9 mouse cellular contexts compared by ENCODE assay signal in genomic region chr10:58231779-58232640, GRCm38 (mm10). TPM values are rescaled to one million over a fixed set of nuclear protein-coding genes. Genes with fewer than 3 reads are reported as not detected.
DNase-seq lines count a peak whose midpoint lies in the region; ATAC-seq and TF ChIP-seq lines count a peak whose summit lies in the region.
"Not testable (repeated sequence)": the region's sequence is repeated elsewhere in the genome, so short reads cannot be mapped to it uniquely, and the experiment has no call there.
"Had no signal": no experiment of that assay in that cellular context is flagged by ENCODE, and none has a peak within 500 bp of the region (broad histone marks: within the 10 kb centered on the region; RNA-seq: fewer than 3 reads in every experiment).

No protein-coding gene starts in this region.

- not testable (repeated sequence) for H3K9ac ChIP-seq in liver, postnatal 0 days (replicated peaks); neural tube, embryonic 13.5 days

- H3K4me2 ChIP-seq in liver, postnatal 0 days (ENCODE audit: low read depth, low read length); neural tube, embryonic 13.5 days: not testable (repeated sequence)

- H3K27ac ChIP-seq in liver, postnatal 0 days (ENCODE audit: low read depth); neural tube, embryonic 13.5 days (replicated peaks): not testable (repeated sequence)

- 0 out of 2 replicates have a peak, but pooled peaks have one; percentile 36 for ATAC-seq in G1E (ENCODE audit: extremely low read depth, insufficient number of reproducible peaks, low FRiP score, poor library complexity, severe bottlenecking)
- peak; percentile 33 to 53 for ATAC-seq in hematopoietic stem cell, adult 5-6 weeks (replicated peaks in 1 of 2; ENCODE audit: insufficient read depth in 1 of 2, low FRiP score in 2 of 2, low TSS enrichment in 1 of 2, low read depth in 1 of 2, poor library complexity in 2 of 2, severe bottlenecking in 2 of 2)
- ATAC-seq in liver, postnatal 0 days: peak; percentile 62
- peak; percentile 87 for ATAC-seq in neural tube, embryonic 13.5 days (ENCODE audit: low read depth)

- 82% methylated on average over 30 of the region's 35 CpGs for WGBS in liver, postnatal 0 days (ENCODE audit: insufficient replicate concordance)
- WGBS in neural tube, embryonic 13.5 days: 86% methylated on average over 35 of the region's 35 CpGs

- H3K9me3 ChIP-seq in G1E (replicated peaks); liver, postnatal 0 days (ENCODE audit: low read length): not testable (repeated sequence)
- H3K9me3 ChIP-seq in neural tube, embryonic 13.5 days: peaks cover 20% of the 10 kb centered on the region

- not testable (repeated sequence) for H3K36me3 ChIP-seq in G1E (replicated peaks); liver, postnatal 0 days (replicated peaks; ENCODE audit: insufficient read depth, low read length); neural tube, embryonic 13.5 days

- not testable (repeated sequence) for H3K4me1 ChIP-seq in G1E (ENCODE audit: insufficient read depth, low read depth, low read length); liver, postnatal 0 days (ENCODE audit: insufficient read depth); neural tube, embryonic 13.5 days (replicated peaks)

- TF ChIP-seq EP300 in liver, postnatal 0 days (IDR thresholded peaks at IDR 0.05; ENCODE audit: low read depth): not testable (repeated sequence)

- H3K4me3 ChIP-seq in G1E (ENCODE audit: low read depth, low read length); liver, postnatal 0 days (ENCODE audit: low read depth, low read length); neural tube, embryonic 13.5 days: not testable (repeated sequence)

- H3K27me3 ChIP-seq in G1E (ENCODE audit: insufficient read depth, low read length); liver, postnatal 0 days (ENCODE audit: insufficient read depth, low read length); neural tube, embryonic 13.5 days: not testable (repeated sequence)

- not testable (repeated sequence) for TF ChIP-seq CTCF in G1E (IDR thresholded peaks at IDR 0.05; ENCODE audit: low read depth, low read length); liver, postnatal 0 days (IDR thresholded peaks at IDR 0.05; ENCODE audit: low read depth)

- not testable (repeated sequence) for DNase-seq in G1E (ENCODE audit: low spot score)
- peak; percentile 55 for DNase-seq in cerebellum, adult 9-10 months
- DNase-seq in frontal cortex, postnatal 10 days (ENCODE audit: low spot score in 2 of 2): peak; percentile 74
- DNase-seq in layer of hippocampus, adult 18-20 months (ENCODE audit: low spot score in 2 of 2): peak; percentile 73 to 76
- peak; percentile 81 for DNase-seq in liver, postnatal 0 days
- DNase-seq in testis, postnatal 14 days (ENCODE audit: low spot score): peak; percentile 87

RNA-seq across cellular contexts. Expression of gene Duxf3, which starts 0.5 kb away (rescaled TPM):
- total RNA-seq in G1E (2014; fragmentation: Nextera tagmentation) (not detected in 2 replicates), G1E (2017) (0.17 and 1.1 TPM in 2 replicates)
- 0.06 TPM in 1 of 2 replicates, not detected in the other for polyA plus RNA-seq in G1E (2012)
- not detected in 2 replicates for total RNA-seq in hematopoietic stem cell, adult 5-6 weeks (2017)
- not detected for total RNA-seq in layer of hippocampus, adult 18-20 months (2021)
- not detected in 2 replicates for polyA plus RNA-seq in liver, postnatal 0 days (2015; fragmentation: Nextera tagmentation; extraction: Ambion mirVana)
- polyA plus RNA-seq in neural tube, embryonic 13.5 days (2015; fragmentation: Nextera tagmentation; extraction: Ambion mirVana): not detected in 2 replicates
- polyA plus RNA-seq: spleen, adult 2 months had no signal

RNA-seq across cellular contexts. Expression of gene Gm4981, which starts 4.5 kb away (rescaled TPM):
- total RNA-seq in G1E (2014; fragmentation: Nextera tagmentation) (not detected in 2 replicates), G1E (2017) (not detected in 2 replicates)
- not detected in 2 replicates for polyA plus RNA-seq in G1E (2012)
- total RNA-seq in hematopoietic stem cell, adult 5-6 weeks (2017): not detected in 2 replicates
- not detected for total RNA-seq in layer of hippocampus, adult 18-20 months (2021)
- polyA plus RNA-seq in liver, postnatal 0 days (2015; fragmentation: Nextera tagmentation; extraction: Ambion mirVana): not detected in 2 replicates
- not detected in 2 replicates for polyA plus RNA-seq in neural tube, embryonic 13.5 days (2015; fragmentation: Nextera tagmentation; extraction: Ambion mirVana)
- polyA plus RNA-seq: spleen, adult 2 months had no signal

RNA-seq across cellular contexts. Expression of gene AW822073, which starts 7.3 kb away (rescaled TPM):
- total RNA-seq in G1E (2014; fragmentation: Nextera tagmentation): not detected in 2 replicates
- total RNA-seq in G1E (2017): 0.12 and 1.0 TPM in 2 replicates
- not detected in 2 replicates for polyA plus RNA-seq in G1E (2012)
- not detected in 2 replicates for total RNA-seq in hematopoietic stem cell, adult 5-6 weeks (2017)
- total RNA-seq in layer of hippocampus, adult 18-20 months (2021): not detected
- polyA plus RNA-seq in liver, postnatal 0 days (2015; fragmentation: Nextera tagmentation; extraction: Ambion mirVana): not detected in 2 replicates
- polyA plus RNA-seq in neural tube, embryonic 13.5 days (2015; fragmentation: Nextera tagmentation; extraction: Ambion mirVana): not detected in 2 replicates
- polyA plus RNA-seq: spleen, adult 2 months had no signal

RNA-seq across cellular contexts. Expression of gene Gcc2, which starts 23.3 kb away (rescaled TPM):
- total RNA-seq in G1E (2014; fragmentation: Nextera tagmentation) (31.0 and 44.7 TPM in 2 replicates), G1E (2017) (22.5 and 28.6 TPM in 2 replicates)
- polyA plus RNA-seq in G1E (2012): 4.5 and 5.7 TPM in 2 replicates
- total RNA-seq in hematopoietic stem cell, adult 5-6 weeks (2017): 41.5 and 75.5 TPM in 2 replicates
- total RNA-seq in layer of hippocampus, adult 18-20 months (2021): 10 to 100 TPM; 77.6 to 89.1 TPM
- 31.7 and 34.0 TPM in 2 replicates for polyA plus RNA-seq in liver, postnatal 0 days (2015; fragmentation: Nextera tagmentation; extraction: Ambion mirVana)
- polyA plus RNA-seq in neural tube, embryonic 13.5 days (2015; fragmentation: Nextera tagmentation; extraction: Ambion mirVana): 85.1 and 85.3 TPM in 2 replicates

Comparison
In these comparisons a context has a peak if more than half of its experiments do, and no peak if none do; other contexts are left out.
1. ATAC-seq: peak in every context shown above with its lines; median percentile 87 in neural tube, embryonic 13.5 days; 62 in liver, postnatal 0 days; 43 in hematopoietic stem cell, adult 5-6 weeks; 36 in G1E.